Mouse (Mus musculus) T-cell, adult 66 days (primary cell): ENCODE data around the gene Zc3h13. TPM values are rescaled to one million over a fixed set of nuclear protein-coding genes. Genes with fewer than 3 reads are reported as not detected.

ENCODE experiments used
- total RNA-seq, 2 experiments: library from RNA; stranded (reverse); gene quantifications; 3 replicates in 1 of 2; 4 replicates in 1 of 2; pipeline ENCODE4 v1.2.4; 2023

Gene Zc3h13
- 10 to 100 TPM; 48.9 to 59.7 TPM for total RNA-seq

DNA sequence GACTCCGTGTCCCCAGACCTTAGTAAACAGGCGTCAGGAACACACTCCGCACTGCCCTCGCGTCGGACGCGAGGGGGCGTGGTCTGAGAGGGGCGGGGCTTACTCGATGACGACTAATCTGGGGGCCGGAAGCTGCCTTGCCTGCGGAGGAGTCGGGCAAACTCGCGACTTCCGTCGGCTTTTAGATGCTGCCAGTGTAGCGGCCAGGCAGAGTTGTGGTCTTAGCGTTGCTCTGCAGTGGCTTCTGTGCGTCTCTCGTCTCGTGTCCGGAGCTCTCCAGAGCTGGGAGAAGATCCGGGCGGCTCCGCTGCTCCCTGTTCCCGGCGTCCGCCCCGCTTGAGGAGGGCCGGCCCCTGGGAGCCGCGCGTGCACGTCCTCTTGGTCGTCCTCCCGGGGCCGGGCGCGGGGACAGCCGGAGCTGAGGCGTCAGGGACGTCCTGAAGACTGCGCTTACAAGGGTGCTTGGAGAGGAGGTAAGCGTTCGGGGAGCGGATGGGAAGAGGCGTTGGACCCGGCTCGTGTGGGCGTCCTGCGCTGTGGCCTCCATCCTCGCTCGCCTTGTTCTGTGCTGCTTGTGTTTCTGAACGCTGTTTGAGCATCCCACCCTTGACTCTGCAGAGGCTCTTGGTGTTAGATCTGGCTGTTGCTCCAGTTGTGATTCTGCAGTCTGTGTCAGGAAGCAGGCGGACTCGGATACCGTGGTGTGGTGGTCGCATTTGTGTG, at the start of gene Zc3h13:
Gene Zc3h13 (plus strand): TSS at position 181 of the 723 bp plus-strand sequence.

DNA sequence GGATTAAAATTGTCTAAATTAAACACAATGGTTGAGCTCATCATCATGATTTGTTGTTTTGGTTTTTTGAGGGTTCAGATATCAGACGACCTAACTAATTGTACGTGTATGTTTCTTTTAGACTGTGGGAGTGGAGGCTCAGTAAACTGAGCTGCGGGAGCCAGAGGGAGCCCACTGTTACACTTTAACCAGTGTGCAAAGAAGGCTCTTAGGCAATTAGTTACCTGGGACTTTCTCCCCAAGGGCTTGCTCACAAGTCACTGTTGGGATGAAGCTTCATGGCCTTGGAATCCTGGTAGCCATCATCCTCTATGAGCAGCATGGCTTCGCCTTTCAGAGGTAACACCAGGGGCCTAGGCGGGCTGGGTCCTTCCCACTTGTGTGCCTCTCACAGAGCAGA, 42.1 kb upstream of the Zc3h13 start, which contains the start of gene Cpb2:
Gene Cpb2 (plus strand): TSS at position 201 of the 400 bp plus-strand sequence.

Other genes with a start within 250 kb of the Zc3h13 start
- gene Lrrc63, start 153.5 kb upstream of the Zc3h13 start, total RNA-seq: not detected
- gene Lcp1, start 153.3 kb upstream of the Zc3h13 start, total RNA-seq: 100 to 1,000 TPM; 516 to 547 TPM
- not detected for gene Cpb2, start 42.1 kb upstream of the Zc3h13 start, total RNA-seq
- gene Siah3, start 171.6 kb downstream of the Zc3h13 start, total RNA-seq: under 1 TPM; 0.82 to 0.98 TPM